9 mouse cellular contexts compared by ENCODE assay signal in the genomic region with DNA sequence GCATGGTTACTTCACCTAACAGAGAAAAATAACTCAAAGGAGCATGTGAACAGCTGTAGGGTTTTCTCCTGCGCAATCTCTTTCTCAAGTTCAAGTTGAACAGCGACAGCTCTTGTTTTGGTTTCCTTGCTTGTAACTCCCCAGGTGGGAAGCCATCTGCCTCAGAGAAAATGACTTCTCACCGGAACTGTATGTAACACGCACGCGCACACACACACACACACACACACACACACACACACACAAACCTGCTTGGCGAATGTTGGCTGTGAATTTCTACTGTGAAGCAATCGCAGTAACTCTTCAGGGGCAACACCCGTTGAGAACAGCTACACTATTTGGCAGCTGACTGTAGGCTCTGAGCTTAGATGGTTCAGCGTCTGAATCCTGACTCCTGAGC.
DNase-seq lines count a peak whose midpoint lies in the region; TF ChIP-seq lines count a peak whose summit lies in the region.
"Had no signal": no experiment of that assay in that cellular context is flagged by ENCODE, and none has a peak within 500 bp of the region (broad histone marks: within the 10 kb centered on the region; RNA-seq: fewer than 3 reads in every experiment).

No protein-coding gene starts in this region.

- TF ChIP-seq CTCF in brain, embryonic 14.5 days (IDR thresholded peaks at IDR 0.05; ENCODE audit: borderline replicate concordance, extremely low read depth, insufficient read depth, insufficient read length) = no peak

- TF ChIP-seq POLR2A in brain, embryonic 14.5 days (IDR thresholded peaks at IDR 0.05; ENCODE audit: borderline replicate concordance, extremely low read depth, insufficient read depth, insufficient read length, poor library complexity, severe bottlenecking) = no peak

- peak; percentile 8 to 11 for DNase-seq in layer of hippocampus, adult 8-10 months (ENCODE audit: low spot score in 2 of 2)
- no peak for DNase-seq in layer of hippocampus, postnatal 36 days
- peak; percentile 35 for DNase-seq in brain, embryonic 14.5 days (ENCODE audit: low read depth)
- DNase-seq in cerebellum, adult 9-10 months = peak; percentile 68
- peak; percentile 40 to 56 for DNase-seq in right cerebral cortex, postnatal 10 days (ENCODE audit: low spot score in 2 of 2)
- no peak for DNase-seq in adrenal gland, postnatal 36 days
- no peak for DNase-seq in lung, postnatal 10 days
- DNase-seq: adrenal gland, postnatal 25 days; heart, adult 18-20 months had no signal

Comparison
In these comparisons a context has a peak if more than half of its experiments do, and no peak if none do; other contexts are left out.
1. DNase-seq: peak in layer of hippocampus, adult 8-10 months (2 of 2), brain, embryonic 14.5 days (single experiment), cerebellum, adult 9-10 months (single experiment) and right cerebral cortex, postnatal 10 days (2 of 2); none in layer of hippocampus, postnatal 36 days (0 of 2), adrenal gland, postnatal 36 days (0 of 2) and lung, postnatal 10 days (single experiment).